8 mouse cellular contexts compared by ENCODE assay signal in the genomic region with DNA sequence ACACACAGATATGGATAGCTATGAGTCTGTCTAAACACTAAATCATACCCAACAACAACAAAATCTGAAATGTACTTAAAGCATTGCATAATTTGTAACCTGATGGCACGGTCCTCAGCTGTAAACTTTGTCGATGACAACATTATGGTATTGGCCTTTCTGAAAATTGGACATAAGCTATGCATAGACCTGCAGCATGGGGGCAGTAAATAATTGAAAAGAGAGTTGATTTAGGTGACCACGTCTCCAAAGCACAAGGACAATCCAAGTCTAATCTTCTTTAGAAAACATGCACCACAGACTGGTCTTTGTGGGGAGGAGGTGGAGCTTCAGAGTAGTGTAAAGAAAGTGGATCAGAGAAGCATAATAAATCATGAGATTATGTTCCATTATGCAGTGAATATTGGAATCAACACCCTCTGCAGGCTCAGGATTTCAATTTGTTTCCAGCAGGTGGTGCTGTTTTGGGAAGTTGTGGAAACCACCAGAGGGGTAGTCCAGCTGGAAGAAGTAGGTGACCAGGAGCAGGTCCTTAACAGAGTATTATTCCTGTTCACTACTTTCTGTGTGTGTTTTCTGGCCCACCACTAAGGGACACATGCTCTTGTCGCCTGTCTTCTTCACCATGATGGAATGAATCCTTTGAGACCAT.
DNase-seq lines count a peak whose midpoint lies in the region; ATAC-seq and TF ChIP-seq lines count a peak whose summit lies in the region.

No protein-coding gene starts in this region.

- intact Hi-C loops in gastrocnemius, postnatal 14 days (cut with DNase I; ENCODE audit: low total_unique reads): no loop called here

- no peak overlapping the region for H3K4me3 ChIP-seq in heart, postnatal 0 days (ENCODE audit: low read depth, low read length)
- no peak overlapping the region for H3K4me3 ChIP-seq in heart, embryonic 10.5 days
- H3K4me3 ChIP-seq in kidney, embryonic 14.5 days (ENCODE audit: low read length): no peak overlapping the region
- H3K4me3 ChIP-seq in stomach, postnatal 0 days (ENCODE audit: low read depth, low read length): no peak overlapping the region

- no peaks in the 10 kb centered on the region for H3K9me3 ChIP-seq in heart, postnatal 0 days (replicated peaks; ENCODE audit: control insufficient read depth, low read length)
- H3K9me3 ChIP-seq in heart, embryonic 10.5 days: no peaks in the 10 kb centered on the region
- H3K9me3 ChIP-seq in kidney, embryonic 14.5 days (ENCODE audit: control insufficient read depth, low read length): no peaks in the 10 kb centered on the region
- H3K9me3 ChIP-seq in stomach, postnatal 0 days (ENCODE audit: control insufficient read depth, low read length): no peaks in the 10 kb centered on the region

- TF ChIP-seq CTCF in heart, postnatal 0 days (IDR thresholded peaks at IDR 0.05; ENCODE audit: low read depth): peak; percentile 44
- peak; percentile 67 for TF ChIP-seq CTCF in stomach, postnatal 0 days (IDR thresholded peaks at IDR 0.05; ENCODE audit: low read depth)

- no peak for TF ChIP-seq EP300 in heart, postnatal 0 days (IDR thresholded peaks at IDR 0.05; ENCODE audit: low read depth)
- TF ChIP-seq EP300 in stomach, postnatal 0 days (optimal IDR thresholded peaks at IDR 0.05): no peak

- H3K27me3 ChIP-seq in heart, postnatal 0 days (ENCODE audit: control insufficient read depth, insufficient read depth, low read length): no peaks in the 10 kb centered on the region
- no peaks in the 10 kb centered on the region for H3K27me3 ChIP-seq in heart, embryonic 10.5 days (ENCODE audit: insufficient read depth, poor library complexity, severe bottlenecking)
- no peaks in the 10 kb centered on the region for H3K27me3 ChIP-seq in kidney, embryonic 14.5 days (ENCODE audit: control insufficient read depth, insufficient read depth, low read length)
- no peaks in the 10 kb centered on the region for H3K27me3 ChIP-seq in stomach, postnatal 0 days (ENCODE audit: control insufficient read depth, insufficient read depth, low read length)

- 63% methylated on average over 4 of the region's 4 CpGs for WGBS in heart, postnatal 0 days
- 72% methylated on average over 4 of the region's 4 CpGs for WGBS in heart, embryonic 10.5 days
- WGBS in kidney, embryonic 14.5 days: 71% methylated on average over 4 of the region's 4 CpGs
- 62% methylated on average over 4 of the region's 4 CpGs for WGBS in stomach, postnatal 0 days

- DNase-seq in heart, postnatal 0 days (ENCODE audit: low spot score): peak; percentile 8
- no peak for DNase-seq in heart, embryonic 10.5 days (ENCODE audit: low spot score)
- DNase-seq in ES-CJ7 (ENCODE audit: low read depth, low spot score): peak; percentile 9
- DNase-seq in cerebellum, postnatal 14 days: peak; percentile 51 to 62
- DNase-seq in stomach, postnatal 0 days (ENCODE audit: low spot score): peak; percentile 24
- DNase-seq in gastrocnemius, postnatal 14 days: no peak
- DNase-seq in left cerebral cortex, adult 11 months (ENCODE audit: low spot score): no peak

- no peak for ATAC-seq in heart, postnatal 0 days (ENCODE audit: insufficient read depth, low read depth)
- peak; percentile 62 for ATAC-seq in kidney, embryonic 14.5 days (ENCODE audit: low FRiP score, low TSS enrichment)
- peak; percentile 67; the same call in 1 of the 2 replicates for ATAC-seq in stomach, postnatal 0 days (ENCODE audit: low FRiP score, low TSS enrichment)

- H3K27ac ChIP-seq in heart, postnatal 0 days (ENCODE audit: low read depth): no peak overlapping the region
- no peak overlapping the region for H3K27ac ChIP-seq in heart, embryonic 10.5 days
- no peak overlapping the region for H3K27ac ChIP-seq in kidney, embryonic 14.5 days (ENCODE audit: low read depth, low read length)
- H3K27ac ChIP-seq in stomach, postnatal 0 days (replicated peaks): no peak overlapping the region

- H3K4me1 ChIP-seq in heart, postnatal 0 days (ENCODE audit: control insufficient read depth, insufficient read depth): no peaks in the 10 kb centered on the region
- H3K4me1 ChIP-seq in heart, embryonic 10.5 days: no peaks in the 10 kb centered on the region
- H3K4me1 ChIP-seq in kidney, embryonic 14.5 days (ENCODE audit: control insufficient read depth, insufficient read depth, low read length): no peaks in the 10 kb centered on the region
- no peaks in the 10 kb centered on the region for H3K4me1 ChIP-seq in stomach, postnatal 0 days (replicated peaks; ENCODE audit: control insufficient read depth, insufficient read depth)

- H3K9ac ChIP-seq in heart, postnatal 0 days (replicated peaks; ENCODE audit: low read depth, low read length): no peak overlapping the region
- no peak overlapping the region for H3K9ac ChIP-seq in kidney, embryonic 14.5 days (ENCODE audit: low read depth, low read length)
- H3K9ac ChIP-seq in stomach, postnatal 0 days (ENCODE audit: low read length): no peak overlapping the region

- H3K4me2 ChIP-seq in heart, postnatal 0 days (ENCODE audit: low read depth, low read length): no peak overlapping the region
- no peak overlapping the region for H3K4me2 ChIP-seq in kidney, embryonic 14.5 days (replicated peaks; ENCODE audit: low read depth, low read length)
- H3K4me2 ChIP-seq in stomach, postnatal 0 days (replicated peaks; ENCODE audit: low read depth): no peak overlapping the region

- H3K36me3 ChIP-seq in heart, postnatal 0 days (replicated peaks; ENCODE audit: control insufficient read depth, insufficient read depth, low read length): no peaks in the 10 kb centered on the region
- no peaks in the 10 kb centered on the region for H3K36me3 ChIP-seq in heart, embryonic 10.5 days
- H3K36me3 ChIP-seq in kidney, embryonic 14.5 days (ENCODE audit: control insufficient read depth, insufficient read depth, low read length): no peaks in the 10 kb centered on the region
- H3K36me3 ChIP-seq in stomach, postnatal 0 days (ENCODE audit: control insufficient read depth, insufficient read depth, low read length): no peaks in the 10 kb centered on the region

Comparison
In these comparisons a context has a peak if more than half of its experiments do, and no peak if none do; other contexts are left out.
1. DNase-seq: peak in heart, postnatal 0 days (single experiment), ES-CJ7 (single experiment), cerebellum, postnatal 14 days (2 of 2) and stomach, postnatal 0 days (single experiment); none in heart, embryonic 10.5 days (single experiment), gastrocnemius, postnatal 14 days (single experiment) and left cerebral cortex, adult 11 months (single experiment).